Mouse (Mus musculus) liver, embryonic 11.5 days (tissue): Measurements from ENCODE around the gene Nav1. TPM values are rescaled to one million over a fixed set of nuclear protein-coding genes. Genes with fewer than 3 reads are reported as not detected.

Experiments
- ATAC-seq: fragments of 200-750 bp; cut with Nextera tagmentation; replicated peaks from 2 replicates; pipeline ENCODE4 v1.8.0; 2017; ENCODE audit warnings: moderate number of reproducible peaks, mild to moderate bottlenecking, moderate TSS enrichment, moderate library complexity; ENCODE audit not compliant: low FRiP score
- DNase-seq: peaks from one replicate; pipeline ENCODE4 v3.0.0-alpha.2; 2017; ENCODE audit warnings: low spot score
- H3K27ac ChIP-seq: fragments of 300-500 bp; sonication (generic); 2 replicates; pipeline ENCODE4 v1.5.1; 2014; ENCODE audit warnings: mild to moderate bottlenecking, low read depth, low read length, control low read depth
- H3K27me3 ChIP-seq: fragments of 300-500 bp; sonication (generic); replicated peaks from 2 replicates; pipeline ENCODE4 v1.6.1; 2014; ENCODE audit warnings: low read length, mixed read lengths; ENCODE audit not compliant: control insufficient read depth, insufficient read depth
- H3K36me3 ChIP-seq: fragments of 300-500 bp; sonication (generic); 2 replicates; pipeline ENCODE4 v1.6.1; 2014; ENCODE audit warnings: mild to moderate bottlenecking, low read length, moderate library complexity, mixed read lengths; ENCODE audit not compliant: control insufficient read depth, insufficient read depth
- H3K4me1 ChIP-seq: fragments of 300-500 bp; sonication (generic); replicated peaks from 2 replicates; pipeline ENCODE4 v1.6.1; 2014; ENCODE audit warnings: low read length, mixed read lengths; ENCODE audit not compliant: control insufficient read depth, insufficient read depth
- H3K4me2 ChIP-seq: fragments of 300-500 bp; sonication (generic); 2 replicates; pipeline ENCODE4 v1.6.1; 2014; ENCODE audit warnings: mild to moderate bottlenecking, control low read depth, moderate library complexity
- H3K4me3 ChIP-seq: fragments of 300-500 bp; sonication (generic); 2 replicates; pipeline ENCODE4 v1.5.1; 2014; ENCODE audit warnings: low read depth, low read length, control low read depth
- H3K9ac ChIP-seq: fragments of 300-500 bp; sonication (generic); 2 replicates; pipeline ENCODE4 v1.6.1; 2014; ENCODE audit warnings: low read depth, low read length, control low read depth
- H3K9me3 ChIP-seq: fragments of 300-500 bp; sonication (generic); 2 replicates; pipeline ENCODE4 v1.6.1; 2016; ENCODE audit warnings: low read length, inconsistent platforms, mixed read lengths; ENCODE audit not compliant: control insufficient read depth
- WGBS: fragments of 180-500 bp; shearing (Covaris S2); extraction: QIAGEN DNeasy Blood & Tissue Kit; methylation state at CpG from one replicate; pipeline ENCODE4 v1.1.7; 2014; 5-methylcytosine and 5-hydroxymethylcytosine counted together
- microRNA-seq: library from miRNA; unstranded; fragments of <30 nt; microRNA quantifications from one replicate; pipeline ENCODE4, GENCODE M21; 2017; ENCODE audit warnings: borderline number of aligned reads
- polyA plus RNA-seq: library from polyadenylated mRNA; unstranded; fragments of >200 nt; fragmentation: Nextera tagmentation; extraction: Ambion mirVana; gene quantifications from 2 replicates; pipeline ENCODE4 v1.2.1, GENCODE M21; 2014

Gene Nav1
- polyA plus RNA-seq, 1 experiment from 2014 or later, result 8.9 TPM

DNA sequence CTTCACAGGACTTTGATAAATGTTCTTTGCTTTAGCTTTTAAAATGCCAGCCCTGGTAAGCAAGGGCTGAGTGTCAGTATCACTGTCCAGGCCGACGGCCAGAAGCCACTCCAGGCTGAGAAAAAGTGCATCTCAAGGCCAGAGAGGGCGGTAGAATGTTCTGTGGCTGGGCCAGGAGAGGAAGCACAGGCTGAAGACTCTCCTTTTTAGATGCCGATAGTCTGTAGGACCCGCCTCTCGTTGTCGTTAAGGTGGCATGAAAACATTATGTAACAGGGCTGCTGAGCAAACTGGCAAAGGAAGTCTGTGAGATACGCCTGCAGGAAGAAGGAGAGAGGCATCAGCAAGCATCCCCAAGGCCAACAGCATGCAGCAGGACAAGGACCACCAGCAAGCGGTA is 221.9 kb downstream of the Nav1 start:
- no peak overlapping the region for H3K4me3 ChIP-seq
- no peaks in the 10 kb centered on the region for H3K9me3 ChIP-seq
- H3K36me3 ChIP-seq, result peaks cover 42% of the 10 kb centered on the region
- H3K27ac ChIP-seq, result no peak overlapping the region
- H3K27me3 ChIP-seq, result no peaks in the 10 kb centered on the region
- ATAC-seq (no peak), DNase-seq (no peak)
- WGBS, result 87% methylated on average over 9 of the region's 9 CpGs
- no peak overlapping the region for H3K9ac ChIP-seq
- no peak overlapping the region for H3K4me2 ChIP-seq
- no peaks in the 10 kb centered on the region for H3K4me1 ChIP-seq

Small RNAs within 50 kb of the gene (microRNA-seq; reads per million reads assigned to microRNA genes)
- gene Mir1231, result not detected

Other genes with a start within 250 kb of the Nav1 start
- 9.3 and 10.1 TPM in 2 replicates for gene Shisa4, start 232.1 kb downstream of the Nav1 start, polyA plus RNA-seq
- gene Ipo9, start 176.8 kb downstream of the Nav1 start, polyA plus RNA-seq, result 77.0 and 90.8 TPM in 2 replicates
- gene Csrp1, start 112.8 kb upstream of the Nav1 start, polyA plus RNA-seq, result 65.6 and 71.8 TPM in 2 replicates
- 22.5 and 22.8 TPM in 2 replicates for gene Phlda3, start 158.8 kb upstream of the Nav1 start, polyA plus RNA-seq
- 42.1 and 58.2 TPM in 2 replicates for gene Tnni1, start 172.1 kb upstream of the Nav1 start, polyA plus RNA-seq
- gene Lad1, start 211.3 kb upstream of the Nav1 start, polyA plus RNA-seq, result 0.99 and 1.7 TPM in 2 replicates
- 12.9 and 37.4 TPM in 2 replicates for gene Tnnt2, start 229.1 kb upstream of the Nav1 start, polyA plus RNA-seq